In the genomic region with DNA sequence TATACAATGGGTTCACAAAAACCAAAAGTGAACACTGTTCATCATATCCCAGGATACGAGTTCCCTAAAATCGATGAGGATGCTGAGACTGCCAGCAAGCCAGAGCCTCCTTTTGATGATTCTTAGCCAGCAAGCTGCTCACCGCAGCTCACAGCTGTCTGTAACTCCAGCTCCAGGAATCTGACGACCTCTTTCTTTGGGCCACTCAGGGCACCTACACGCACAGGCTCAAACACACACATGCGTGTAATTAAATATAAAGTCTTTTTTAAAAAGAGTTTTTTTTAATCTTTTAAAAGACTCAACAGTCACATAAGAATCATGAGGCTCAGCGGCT, we compare ENCODE assay signal across 8 mouse cellular contexts.
DNase-seq lines count a peak whose midpoint lies in the region; ATAC-seq and TF ChIP-seq lines count a peak whose summit lies in the region.

No protein-coding gene starts in this region.

- peak overlapping the region; percentile 89 for H3K4me2 ChIP-seq in heart, embryonic 15.5 days
- peak overlapping the region; percentile 69; the same call in 1 of the 2 replicates for H3K4me2 ChIP-seq in forebrain, postnatal 0 days (ENCODE audit: low read depth)
- H3K4me2 ChIP-seq in liver, postnatal 0 days (ENCODE audit: low read depth, low read length): peak overlapping the region; percentile 72

- H3K36me3 ChIP-seq in heart, embryonic 15.5 days: no peaks in the 10 kb centered on the region
- no peaks in the 10 kb centered on the region for H3K36me3 ChIP-seq in ES-Bruce4 (ENCODE audit: control insufficient read depth, insufficient read depth, low read length, poor library complexity, severe bottlenecking)
- no peaks in the 10 kb centered on the region for H3K36me3 ChIP-seq in forebrain, postnatal 0 days (ENCODE audit: insufficient read depth)
- no peaks in the 10 kb centered on the region; the same call in 1 of the 2 replicates for H3K36me3 ChIP-seq in liver, postnatal 0 days (replicated peaks; ENCODE audit: insufficient read depth, low read length)

- no peak overlapping the region for H3K9ac ChIP-seq in heart, embryonic 15.5 days
- peak overlapping the region; percentile 23; the same call in 1 of the 2 replicates for H3K9ac ChIP-seq in ES-Bruce4 (ENCODE audit: low read depth, poor library complexity, severe bottlenecking)
- H3K9ac ChIP-seq in forebrain, postnatal 0 days: no peak overlapping the region
- no peak overlapping the region for H3K9ac ChIP-seq in liver, postnatal 0 days (replicated peaks)

- TF ChIP-seq POLR2A in ES-Bruce4 (IDR thresholded peaks at IDR 0.05; ENCODE audit: insufficient read depth, low read length): no peak

- H3K9me3 ChIP-seq in heart, embryonic 15.5 days (replicated peaks): no peaks in the 10 kb centered on the region
- H3K9me3 ChIP-seq in ES-Bruce4 (replicated peaks; ENCODE audit: control insufficient read depth, insufficient read depth, low read length, poor library complexity, severe bottlenecking): no peaks in the 10 kb centered on the region
- no peaks in the 10 kb centered on the region for H3K9me3 ChIP-seq in forebrain, postnatal 0 days (ENCODE audit: low read length)
- no peaks in the 10 kb centered on the region for H3K9me3 ChIP-seq in liver, postnatal 0 days (ENCODE audit: low read length)

- no peak for TF ChIP-seq EP300 in ES-Bruce4 (IDR thresholded peaks at IDR 0.05; ENCODE audit: insufficient read depth, low read depth, low read length)
- TF ChIP-seq EP300 in liver, postnatal 0 days (IDR thresholded peaks at IDR 0.05; ENCODE audit: low read depth): no peak

- DNase-seq in heart, postnatal 25 days (ENCODE audit: low spot score): no peak
- DNase-seq in forebrain, postnatal 0 days: no peak
- DNase-seq in liver, postnatal 0 days: no peak
- no peak for DNase-seq in cerebellum, adult 8-10 months
- DNase-seq in gastrocnemius, postnatal 14 days: no peak

- no peak for TF ChIP-seq CTCF in ES-Bruce4 (IDR thresholded peaks at IDR 0.05; ENCODE audit: low read depth, low read length)
- no peak for TF ChIP-seq CTCF in forebrain, postnatal 0 days (IDR thresholded peaks at IDR 0.05; ENCODE audit: low read depth)
- no peak for TF ChIP-seq CTCF in liver, postnatal 0 days (IDR thresholded peaks at IDR 0.05; ENCODE audit: low read depth)

- H3K4me3 ChIP-seq in heart, embryonic 15.5 days: peak overlapping the region; percentile 55; the same call in 1 of the 2 replicates
- no peak overlapping the region for H3K4me3 ChIP-seq in ES-Bruce4 (ENCODE audit: low read depth, low read length)
- peak overlapping the region; percentile 35; the same call in 1 of the 2 replicates for H3K4me3 ChIP-seq in forebrain, postnatal 0 days (ENCODE audit: low read depth, low read length)
- peak overlapping the region; percentile 39 for H3K4me3 ChIP-seq in liver, postnatal 0 days (ENCODE audit: low read depth, low read length)

- H3K4me1 ChIP-seq in heart, embryonic 15.5 days (replicated peaks): peaks cover 16% of the 10 kb centered on the region
- H3K4me1 ChIP-seq in ES-Bruce4 (ENCODE audit: control insufficient read depth, insufficient read depth, low read length): peaks cover 2% of the 10 kb centered on the region
- H3K4me1 ChIP-seq in forebrain, postnatal 0 days (ENCODE audit: insufficient read depth): no peaks in the 10 kb centered on the region
- H3K4me1 ChIP-seq in liver, postnatal 0 days (ENCODE audit: insufficient read depth): peaks cover 25% of the 10 kb centered on the region

- ATAC-seq in heart, embryonic 15.5 days (replicated peaks; ENCODE audit: insufficient number of reproducible peaks, insufficient read depth, low FRiP score, low read depth): no peak
- ATAC-seq in forebrain, postnatal 0 days: no peak
- no peak for ATAC-seq in liver, postnatal 0 days
- no peak for ATAC-seq in frontal cortex, adult (ENCODE audit: low TSS enrichment)

- intact Hi-C loops in heart, postnatal 25 days (cut with DNase I): no loop called here
- intact Hi-C loops in gastrocnemius, postnatal 14 days (cut with DNase I; ENCODE audit: low total_unique reads): no loop called here

- no peak overlapping the region for H3K27ac ChIP-seq in heart, embryonic 15.5 days
- no peak overlapping the region for H3K27ac ChIP-seq in ES-Bruce4 (ENCODE audit: insufficient read depth, low read length)
- no peak overlapping the region for H3K27ac ChIP-seq in forebrain, postnatal 0 days (ENCODE audit: low read depth, low read length)
- H3K27ac ChIP-seq in liver, postnatal 0 days (ENCODE audit: low read depth): no peak overlapping the region

- H3K27me3 ChIP-seq in heart, embryonic 15.5 days: no peaks in the 10 kb centered on the region
- H3K27me3 ChIP-seq in ES-Bruce4 (ENCODE audit: control insufficient read depth, insufficient read depth, low read length, poor library complexity, severe bottlenecking): no peaks in the 10 kb centered on the region
- no peaks in the 10 kb centered on the region for H3K27me3 ChIP-seq in forebrain, postnatal 0 days (ENCODE audit: insufficient read depth, low read length)
- no peaks in the 10 kb centered on the region for H3K27me3 ChIP-seq in liver, postnatal 0 days (ENCODE audit: insufficient read depth, low read length)

- 57% methylated on average over 7 of the region's 7 CpGs for WGBS in heart, embryonic 15.5 days
- whole genome bisulfite sequencing in forebrain, postnatal 0 days: 36% methylated on average over 7 of the region's 7 CpGs
- WGBS in liver, postnatal 0 days (ENCODE audit: insufficient replicate concordance): 45% methylated on average over 7 of the region's 7 CpGs
